Mouse (Mus musculus) G1E-ER4 (cell line): ENCODE measurements around the gene Edn1. TPM values are rescaled to one million over a fixed set of nuclear protein-coding genes. Genes with fewer than 3 reads are reported as not detected.

Experiments used
- GATA1 ChIP-seq: IDR thresholded peaks from one replicate; pipeline ENCODE4 v1.8.0; 2012; ENCODE audit warnings: low read length, inconsistent platforms
- polyA plus RNA-seq: library from polyadenylated mRNA; stranded (reverse); fragments of >175 nt; gene quantifications from 2 replicates; pipeline ENCODE4 v1.2.3, GENCODE M21; 2012

Edn1 gene
- polyA plus RNA-seq, 1 experiment: not detected

DNA sequence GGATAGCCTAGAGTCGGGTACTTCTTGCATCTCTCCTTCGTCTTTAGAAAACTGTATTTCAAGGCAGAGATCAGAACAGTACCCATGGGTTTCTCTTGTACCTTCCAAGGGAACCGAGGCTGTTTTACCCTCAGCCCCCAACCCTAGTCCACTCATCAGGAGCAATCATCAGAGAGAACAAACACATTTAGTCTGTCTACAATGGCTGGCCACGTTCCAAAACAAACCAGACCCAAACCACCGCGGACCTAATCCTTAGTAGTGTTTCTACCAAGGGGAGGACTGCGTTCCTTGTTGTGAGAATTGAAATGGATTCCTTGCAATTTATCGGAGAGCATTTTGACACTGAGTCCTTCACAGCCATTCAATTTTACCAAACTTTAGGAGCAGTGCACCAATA lies 2.9 kb downstream of the Edn1 start:
- no peak for TF ChIP-seq GATA1

DNA sequence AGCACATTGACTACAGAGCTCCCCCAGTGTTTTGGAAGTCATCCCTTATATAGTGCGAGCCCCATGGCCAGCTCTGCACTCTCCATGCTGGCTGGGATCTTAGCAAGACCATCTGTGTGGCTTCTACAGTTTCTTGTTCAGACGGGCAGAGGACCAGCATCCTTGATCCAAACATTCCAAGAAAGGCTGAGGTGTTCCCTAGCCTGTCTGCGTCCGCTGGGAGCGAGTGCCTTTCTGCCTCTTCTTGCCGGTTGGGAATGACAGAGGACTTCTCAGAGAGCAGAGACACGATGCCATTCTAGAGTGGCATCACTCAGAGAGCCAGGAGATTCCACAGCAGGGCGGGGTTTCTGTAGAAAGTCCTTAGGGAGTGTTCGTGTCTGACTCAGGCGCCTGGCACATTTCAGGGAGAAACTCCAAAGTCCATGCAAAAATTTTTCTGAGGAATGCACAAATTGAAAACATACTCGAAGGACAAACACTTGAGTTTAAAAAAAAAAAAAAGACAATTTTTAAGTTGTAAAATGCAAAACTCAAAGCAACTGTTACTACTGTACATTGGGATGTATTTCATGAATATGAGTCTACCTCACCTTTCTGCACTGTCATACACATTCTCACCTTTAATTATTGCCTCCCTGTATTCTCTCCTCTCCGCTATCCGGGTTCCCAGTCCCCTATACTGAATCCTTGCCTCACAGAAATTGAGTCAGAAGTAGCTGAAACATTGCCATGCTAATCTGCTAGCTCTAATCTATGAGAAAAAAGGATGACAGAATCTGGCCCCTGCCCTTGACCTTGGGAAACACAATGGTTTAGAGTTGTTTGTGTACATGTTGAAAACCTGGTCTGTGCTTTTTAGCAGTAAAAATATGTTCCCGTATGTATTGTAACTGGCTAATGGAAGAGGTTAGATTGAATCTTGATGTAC lies 5.9 kb downstream of the Edn1 start:
- TF ChIP-seq GATA1: no peak

DNA sequence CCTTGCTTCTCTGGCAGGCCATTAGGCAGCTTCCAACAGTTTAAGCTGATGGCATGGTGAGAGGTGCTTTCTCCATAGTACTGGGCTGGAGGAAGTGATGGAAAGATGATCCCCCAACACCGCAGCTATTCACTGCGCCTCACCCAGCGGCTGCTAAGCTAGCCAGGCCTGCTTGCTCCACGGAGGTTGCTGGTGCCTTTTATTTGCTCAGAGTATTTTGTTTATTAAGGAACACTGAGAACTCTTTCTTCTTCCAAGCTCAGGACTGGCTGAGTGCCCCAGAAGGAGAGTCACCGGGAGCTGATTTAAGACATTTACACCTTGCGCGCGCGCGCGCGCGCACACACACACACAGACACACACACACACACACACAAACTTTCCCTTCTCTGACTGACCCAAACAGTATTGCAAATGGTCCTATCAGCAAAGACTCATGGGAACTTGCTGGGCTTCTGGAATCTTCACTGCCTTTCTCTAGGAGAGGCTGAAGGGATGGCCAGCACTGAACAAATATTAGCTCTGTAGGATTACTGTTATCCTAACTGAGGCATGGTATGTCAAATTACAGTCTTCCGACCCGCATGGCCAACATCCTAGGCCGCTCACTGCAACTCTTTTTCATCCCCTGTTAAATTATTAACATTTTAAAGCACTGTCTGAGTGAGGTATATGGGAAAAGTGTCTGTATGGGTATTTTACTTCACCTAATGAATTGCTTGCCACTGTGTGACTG lies 7.3 kb downstream of the Edn1 start:
- no peak for TF ChIP-seq GATA1

DNA sequence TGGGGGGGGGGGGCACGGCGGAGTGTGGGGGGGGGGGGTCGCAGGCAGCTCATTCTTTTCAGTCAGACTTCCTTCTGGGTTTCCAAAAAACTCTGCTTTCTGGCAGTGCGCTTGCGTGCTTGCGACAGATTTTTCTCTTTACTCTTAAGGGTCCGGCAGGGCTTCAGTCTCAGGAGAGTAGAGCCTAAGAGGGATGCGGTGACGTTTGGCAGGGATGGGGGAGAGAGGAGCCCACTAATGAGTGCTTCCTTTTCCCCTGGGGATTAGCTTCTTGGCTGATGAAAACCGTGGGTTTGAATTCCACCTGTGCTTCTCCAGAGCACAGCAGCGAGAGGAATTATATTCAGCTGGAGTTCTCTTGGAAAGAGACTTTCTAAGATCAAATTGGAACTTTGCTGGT lies 8.5 kb downstream of the Edn1 start:
- no peak for TF ChIP-seq GATA1

DNA sequence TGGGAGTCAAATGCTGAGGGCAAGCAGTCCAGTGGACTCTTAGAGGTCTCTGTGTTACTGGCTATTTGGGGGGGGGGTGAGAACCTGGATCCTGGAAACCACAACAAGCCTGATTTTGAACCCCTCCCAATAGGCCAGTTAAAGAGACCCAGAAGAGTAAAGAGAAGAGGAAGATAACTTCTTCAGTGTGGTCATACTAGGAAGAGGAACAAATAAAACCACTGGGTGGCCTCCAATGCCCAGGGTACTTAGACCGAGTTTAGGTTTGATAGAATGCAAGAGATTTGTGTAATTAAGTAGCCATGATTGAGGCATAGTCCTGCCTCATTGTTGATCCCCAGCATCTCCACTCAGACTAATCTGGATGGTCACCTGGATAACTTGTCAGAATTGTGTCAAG lies 14.4 kb downstream of the Edn1 start:
- TF ChIP-seq GATA1: no peak

DNA sequence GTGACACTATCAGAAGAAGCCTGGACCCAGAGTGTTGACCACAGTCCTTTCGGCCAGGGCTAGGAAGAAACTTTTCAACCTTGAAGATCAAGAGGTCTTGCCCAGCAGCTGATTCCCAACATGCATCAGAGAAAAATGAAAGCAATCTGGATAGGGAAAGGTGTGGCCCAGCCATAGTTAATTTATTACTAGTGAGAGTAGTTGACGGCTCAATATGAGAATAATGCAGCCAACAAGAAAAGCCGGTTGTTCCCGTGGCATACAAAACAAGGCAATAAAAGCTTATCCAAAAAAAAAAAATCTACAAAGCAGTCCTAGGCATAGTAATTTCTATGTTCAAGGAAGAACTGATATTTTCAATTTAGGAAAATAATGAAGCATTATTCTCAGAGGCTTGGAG lies 16.5 kb downstream of the Edn1 start:
- no peak for TF ChIP-seq GATA1

DNA sequence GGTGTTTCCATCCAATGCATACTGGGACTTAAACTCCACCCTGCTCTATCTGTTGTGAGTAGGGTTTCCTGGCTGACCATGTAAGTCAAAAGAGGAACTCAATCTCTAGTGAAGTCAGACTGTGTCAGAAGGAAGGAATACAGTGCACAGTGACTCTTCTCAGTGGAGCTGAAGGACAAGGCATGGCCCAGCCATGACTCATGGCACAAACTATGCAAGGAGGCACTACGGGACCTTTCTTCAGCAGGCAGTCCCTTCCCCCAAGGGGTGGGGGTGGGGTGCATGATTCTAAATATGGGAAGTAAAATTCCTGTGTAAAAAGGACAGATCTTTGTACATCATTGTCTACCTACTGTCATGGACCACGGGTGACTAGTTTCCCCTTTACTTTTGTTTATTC lies 27.3 kb downstream of the Edn1 start:
- TF ChIP-seq GATA1: no peak

DNA sequence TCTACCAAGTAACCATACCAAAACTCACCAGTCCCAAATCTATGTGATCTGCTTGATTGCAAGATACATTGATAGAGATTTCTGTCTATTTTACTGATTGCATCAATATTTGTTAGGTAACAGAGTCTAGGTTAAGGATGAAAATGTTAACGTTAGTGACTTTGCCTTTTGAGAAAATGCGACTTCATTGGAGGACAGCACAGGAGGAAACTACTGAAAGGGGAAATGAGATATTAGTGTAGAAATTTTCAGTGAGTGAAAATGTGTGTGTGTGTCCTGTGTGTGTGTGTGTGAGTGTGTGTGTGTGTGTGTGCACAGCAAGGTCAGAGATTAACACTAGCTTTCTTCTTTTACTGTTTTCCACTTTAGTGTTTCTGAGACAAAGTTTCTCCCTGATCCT lies 29.8 kb downstream of the Edn1 start:
- no peak for TF ChIP-seq GATA1

DNA sequence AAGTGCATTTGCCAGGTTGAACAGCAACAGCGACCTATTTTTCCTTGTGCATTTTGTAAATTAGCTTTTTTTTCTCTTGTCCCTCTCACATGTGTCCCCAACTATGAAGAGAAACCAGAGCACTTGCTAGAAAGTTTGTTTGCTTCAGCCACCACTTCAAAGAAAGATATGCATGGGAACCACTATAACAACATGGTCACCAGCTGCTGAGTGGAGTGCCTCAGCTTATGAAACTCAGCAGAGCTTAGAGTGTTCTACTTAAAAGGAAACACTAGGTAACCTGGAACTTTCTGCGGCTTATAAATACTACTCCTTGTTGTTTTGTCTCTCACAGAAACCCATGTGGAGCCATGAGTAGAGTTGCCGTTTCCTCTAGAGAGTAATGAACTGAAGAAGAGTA lies 33.7 kb downstream of the Edn1 start:
- TF ChIP-seq GATA1: no peak

DNA sequence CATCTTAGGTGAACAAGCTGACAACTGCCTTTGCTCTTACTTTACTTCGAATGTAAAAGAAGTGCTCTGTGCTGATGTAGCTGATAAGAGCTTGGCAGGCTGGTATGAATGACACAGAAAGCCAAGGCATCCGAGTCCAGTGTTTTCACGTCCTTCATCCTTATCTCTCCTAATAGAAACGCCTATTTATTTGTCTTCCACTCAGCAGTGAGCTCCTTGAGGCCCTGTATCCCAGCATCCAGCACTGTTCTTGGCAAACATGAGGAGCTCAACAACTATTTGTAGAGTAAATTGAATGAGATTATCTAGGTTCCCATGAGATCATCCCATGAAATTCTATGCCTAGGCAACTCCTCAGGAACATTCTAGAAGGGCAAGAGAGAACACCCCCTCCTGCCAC lies 35.1 kb downstream of the Edn1 start:
- no peak for TF ChIP-seq GATA1

DNA sequence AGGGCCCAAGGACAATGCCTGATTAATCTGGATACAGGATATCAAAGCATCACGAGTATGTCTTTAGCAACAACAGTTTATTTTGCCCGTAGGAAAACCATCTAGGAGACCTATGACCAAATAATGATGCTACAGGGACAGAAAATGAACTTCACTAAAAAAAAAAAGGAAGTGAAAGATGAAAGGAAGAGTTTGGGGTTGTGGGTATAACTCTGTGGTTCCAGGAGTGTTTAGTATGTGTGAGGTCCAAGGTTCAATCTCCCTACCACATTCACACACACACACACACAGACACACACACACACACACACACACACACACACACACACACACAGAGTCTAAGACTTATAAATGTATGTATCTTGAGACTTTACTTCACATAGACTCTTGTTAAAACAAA lies 35.8 kb downstream of the Edn1 start:
- no peak for TF ChIP-seq GATA1

DNA sequence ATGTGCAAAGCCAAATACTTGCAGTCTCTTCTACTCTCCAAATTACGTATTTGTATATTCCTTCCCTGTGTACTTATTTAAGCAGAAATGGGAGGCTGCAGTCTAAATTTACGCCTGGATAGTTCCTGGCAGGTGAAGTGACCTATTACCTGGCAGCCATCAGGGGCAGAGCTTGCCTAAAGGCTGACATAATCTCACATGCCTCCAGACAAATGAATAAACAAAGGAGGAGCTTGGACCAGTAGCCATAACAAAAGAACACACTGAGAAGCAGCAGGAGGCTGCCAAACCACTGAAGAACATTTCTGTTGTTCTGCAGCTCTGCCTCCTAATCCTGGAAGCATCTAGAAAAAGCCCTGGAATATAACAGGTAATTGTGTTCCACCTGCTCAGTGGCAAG lies 38.2 kb downstream of the Edn1 start:
- no peak for TF ChIP-seq GATA1

DNA sequence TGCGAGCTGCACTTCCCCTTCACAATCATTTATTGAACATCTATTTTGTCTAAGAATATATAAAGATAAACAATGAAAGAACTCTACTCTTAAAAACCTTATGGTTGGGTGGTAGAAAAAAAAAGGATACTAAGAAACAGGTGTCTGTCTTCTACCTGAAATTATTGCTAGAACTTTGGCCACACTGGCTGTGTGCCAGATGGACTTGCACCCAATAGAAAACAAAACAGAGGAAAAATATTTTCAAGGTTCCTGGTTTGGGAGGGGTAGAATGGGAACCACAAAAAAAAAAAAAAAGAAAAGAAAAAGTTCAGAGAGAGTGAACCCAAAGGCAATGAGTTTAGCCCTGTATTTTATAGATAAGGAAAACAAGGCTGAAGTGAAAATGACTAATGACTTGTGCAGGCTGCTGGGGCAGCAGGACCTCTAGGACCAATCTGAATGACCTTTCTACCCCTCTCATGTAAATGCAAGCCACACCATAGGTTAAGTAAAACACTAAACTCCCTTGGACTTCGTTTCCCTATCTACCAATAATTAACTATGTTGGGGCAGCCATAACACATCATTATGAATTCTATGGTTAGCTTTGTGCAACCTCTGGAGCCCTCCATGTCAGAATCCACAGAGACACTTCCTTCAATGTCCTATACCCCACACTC lies 40.7 kb downstream of the Edn1 start:
- TF ChIP-seq GATA1: no peak

DNA sequence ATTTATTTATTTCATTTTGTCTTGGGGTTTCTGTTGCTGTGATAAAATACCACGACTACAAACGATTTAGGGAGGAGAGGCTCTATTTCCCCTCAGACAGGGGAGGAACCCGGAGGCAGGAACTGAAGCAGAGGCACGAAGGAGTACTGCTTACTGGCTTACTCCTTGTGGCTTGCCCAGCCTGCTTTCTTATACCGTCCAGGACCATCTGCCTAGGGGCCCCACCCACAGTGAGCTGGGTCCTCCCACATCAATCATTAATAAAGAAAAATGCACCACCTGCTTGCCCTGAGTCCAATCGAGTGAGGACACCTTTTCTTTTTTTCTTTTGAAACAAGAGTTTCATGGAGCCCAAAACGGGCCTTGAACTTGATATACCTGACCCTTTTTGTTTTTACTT lies 44.2 kb downstream of the Edn1 start:
- no peak for TF ChIP-seq GATA1

DNA sequence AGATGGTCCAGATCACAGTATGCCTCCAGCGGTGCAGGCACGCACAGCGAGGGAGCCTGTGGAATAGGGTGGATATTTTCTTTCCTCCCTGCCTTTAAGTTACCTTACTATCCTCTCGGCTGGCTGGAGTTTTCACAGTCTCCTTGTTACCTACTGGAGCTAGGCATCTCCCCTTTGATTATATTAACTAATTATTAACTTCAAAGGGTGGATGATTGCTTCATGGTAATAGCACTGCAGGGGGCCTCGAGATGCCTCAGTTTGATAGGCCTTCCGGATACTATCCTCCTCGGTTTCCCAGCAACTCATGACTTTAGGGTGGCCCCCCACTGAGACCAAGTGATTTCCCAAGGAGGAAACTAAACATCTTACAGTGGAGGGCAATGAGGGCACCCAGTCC lies 45.1 kb downstream of the Edn1 start:
- no peak for TF ChIP-seq GATA1

DNA sequence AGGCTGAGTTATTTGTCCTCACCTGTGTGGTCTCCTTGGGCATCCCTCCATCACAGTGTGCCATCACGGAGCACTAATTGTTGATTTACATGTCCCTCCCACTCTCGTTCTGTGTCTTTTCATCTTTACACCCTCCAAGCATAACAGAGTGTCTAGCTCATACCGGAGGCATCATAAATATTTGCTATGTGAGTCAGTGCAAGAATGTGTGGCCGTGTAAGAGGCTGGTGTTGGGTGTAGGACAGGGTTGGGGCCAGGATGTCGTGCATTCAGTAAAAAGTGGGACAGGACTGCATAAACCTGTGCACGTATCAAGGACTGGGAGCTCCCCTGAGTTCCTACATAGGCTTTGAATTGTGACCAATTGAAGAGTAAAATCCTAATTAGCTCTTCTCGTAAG lies 50.4 kb downstream of the Edn1 start:
- no peak for TF ChIP-seq GATA1

Other genes with a start within 250 kb of the Edn1 start
- gene Hivep1, start 249.5 kb upstream of the Edn1 start, polyA plus RNA-seq: 15.2 and 16.6 TPM in 2 replicates